Mouse (Mus musculus) cerebellum, postnatal 36 days (tissue): ENCODE data around the gene Plxdc2.

Experiments
- DNase-seq, 2 experiments: peaks; one replicate each; pipeline ENCODE4 v3.0.0; 2021 to 2022; ENCODE audit warnings: mixed read lengths in 2 of 2

The Plxdc2 gene

GRCm38 (mm10) chr2:16414340-16414976 lies 58.4 kb downstream of the Plxdc2 start:
- no peak for DNase-seq

DNA sequence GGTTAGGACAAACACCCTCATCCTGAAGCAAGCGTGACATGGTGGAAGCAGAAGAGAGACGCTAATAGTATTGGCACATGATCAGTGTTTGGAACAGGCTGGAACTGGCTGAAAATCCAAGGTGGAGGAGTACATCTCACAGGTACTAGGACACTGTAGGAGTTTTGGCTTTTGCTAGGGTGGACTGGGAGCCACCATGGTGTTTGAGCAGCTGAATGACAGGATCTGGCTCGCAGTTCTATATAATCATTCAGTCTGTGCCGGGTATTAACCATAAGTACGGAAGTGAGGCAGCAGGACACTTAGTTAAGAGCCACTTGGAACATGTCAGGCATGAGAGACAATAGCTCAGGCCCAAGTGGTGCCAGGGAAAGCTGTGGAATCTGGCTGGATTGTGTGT lies 82.9 kb downstream of the Plxdc2 start:
- DNase-seq = peak; percentile 16 to 27

DNA sequence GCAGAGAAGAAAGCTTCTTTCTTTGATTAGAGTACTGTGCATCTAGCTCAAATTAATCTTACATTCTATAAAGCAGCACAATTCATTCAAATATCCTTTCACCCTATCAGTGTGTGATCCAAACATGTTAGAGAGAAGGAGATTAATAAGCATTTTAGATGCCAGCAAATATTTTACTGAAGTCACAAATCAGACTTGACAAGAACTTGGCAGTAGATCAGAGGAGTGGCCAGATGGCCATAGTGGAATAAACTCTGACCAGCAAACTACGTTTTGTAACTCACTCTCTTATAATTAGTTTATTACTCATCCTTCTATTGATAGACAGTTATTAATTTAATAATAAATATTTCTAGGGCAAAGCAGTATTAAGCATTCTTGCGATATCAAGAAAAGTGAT lies 86.5 kb downstream of the Plxdc2 start:
- peak in 1 of 2 experiments; percentile 11 for DNase-seq

DNA sequence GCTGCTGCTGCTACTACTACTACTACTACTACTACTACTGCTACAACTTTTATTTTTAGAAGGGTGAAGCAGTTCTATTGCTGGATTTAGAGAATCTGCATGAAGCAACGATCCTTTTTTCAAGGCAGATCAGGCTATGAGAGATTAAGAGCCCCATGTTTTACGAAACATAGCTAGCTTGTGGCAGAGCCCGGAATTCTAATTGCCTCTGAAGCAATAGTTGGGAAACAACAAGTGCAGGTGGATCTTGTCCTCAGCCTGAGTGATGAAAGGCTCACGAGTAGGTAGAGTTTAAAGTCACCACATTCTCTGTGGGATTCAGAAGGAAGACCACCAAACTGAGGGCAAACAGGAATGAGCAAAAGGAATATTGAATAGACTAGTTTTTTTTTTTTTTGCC lies 91.8 kb downstream of the Plxdc2 start:
- no peak for DNase-seq

- DNase-seq = no peak
Observed at GRCm38 (mm10) chr2:16450838-16451665, 94.9 kb downstream of the Plxdc2 start.

GRCm38 (mm10) chr2:16451666-16452009 lies 95.5 kb downstream of the Plxdc2 start:
- no peak for DNase-seq

DNA sequence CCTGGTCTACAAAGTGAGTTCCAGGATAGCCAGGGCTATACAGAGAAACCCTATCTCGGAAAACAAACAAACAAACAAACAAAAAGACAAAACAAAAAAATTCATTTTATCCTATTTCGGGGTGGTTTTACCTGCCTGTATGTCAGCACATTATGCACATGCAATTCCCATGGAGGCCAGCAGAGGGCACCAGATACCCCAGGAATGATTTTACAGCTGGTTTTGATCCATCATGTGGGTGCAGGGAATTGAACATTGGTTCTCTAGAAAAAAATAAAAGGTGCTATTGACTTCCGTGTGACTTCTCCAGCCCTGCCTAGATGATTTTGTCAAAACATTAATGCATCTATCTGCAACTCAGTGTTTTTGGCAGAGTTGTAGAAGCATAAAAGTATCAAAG lies 96.0 kb downstream of the Plxdc2 start:
- DNase-seq = no peak

DNA sequence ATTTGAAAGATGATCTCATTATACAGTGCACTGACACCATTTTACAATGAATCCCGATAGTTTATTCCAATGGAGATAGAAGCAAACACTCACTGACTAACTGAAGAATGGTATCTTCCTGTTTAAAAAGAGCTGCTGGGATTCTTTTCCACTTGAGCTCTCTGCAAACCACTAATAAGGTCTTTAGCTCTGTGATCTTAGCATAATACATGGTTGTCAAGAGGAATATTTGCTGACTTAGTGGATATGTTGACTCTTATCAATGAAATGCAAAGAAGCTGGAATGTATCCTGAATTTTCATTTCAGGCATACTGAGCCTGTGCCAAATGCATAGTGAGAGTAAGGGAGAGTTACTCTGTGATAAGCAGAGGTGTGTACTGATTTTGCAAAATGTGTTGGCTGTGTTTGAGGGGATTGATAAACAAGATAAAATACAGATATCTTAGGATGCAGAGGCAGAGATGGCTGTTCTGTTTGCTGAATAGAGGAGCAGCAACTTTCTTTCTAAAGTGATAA lies 100.2 kb downstream of the Plxdc2 start:
- DNase-seq = no peak

DNA sequence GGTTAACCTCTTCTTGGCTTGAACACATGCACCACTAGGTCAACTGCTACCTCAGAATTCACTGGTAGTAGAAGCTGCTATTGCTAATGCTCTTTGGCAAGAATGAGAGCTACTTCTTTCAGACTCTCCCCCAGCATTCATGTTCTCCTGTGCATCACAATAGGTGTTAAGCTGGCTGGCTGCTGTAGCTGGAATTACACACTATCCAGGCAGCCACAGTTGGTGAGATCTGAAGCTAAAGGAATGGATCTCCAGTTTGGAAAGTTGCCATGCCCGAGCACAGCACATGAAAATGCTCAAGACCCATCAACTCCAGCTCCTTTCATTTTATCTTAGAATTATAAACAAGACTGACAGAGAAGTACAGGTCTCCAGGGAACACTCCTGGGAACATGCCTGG lies 103.4 kb downstream of the Plxdc2 start:
- DNase-seq = no peak

GRCm38 (mm10) chr2:16470099-16470498 lies 114.0 kb downstream of the Plxdc2 start:
- no peak for DNase-seq

DNA sequence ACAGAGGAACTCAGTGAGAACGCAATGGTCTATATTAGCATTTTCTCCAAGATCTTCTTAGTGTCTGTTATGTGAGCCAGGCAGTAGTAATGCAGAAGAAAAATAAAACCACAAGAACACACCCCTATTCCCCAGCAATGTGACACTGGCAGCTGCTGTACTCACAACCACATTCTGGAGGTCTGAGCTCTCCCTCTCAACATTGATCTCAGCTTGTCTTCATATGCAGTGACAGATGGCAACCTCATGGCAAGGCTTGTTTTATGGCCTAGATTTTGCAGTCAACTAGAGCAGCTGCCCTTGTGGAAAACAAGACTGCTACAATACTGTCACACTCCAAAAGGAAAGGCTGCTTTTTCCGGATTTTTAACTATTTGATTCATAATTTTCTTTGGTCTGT lies 127.8 kb downstream of the Plxdc2 start:
- peak; percentile 56 to 59 for DNase-seq

GRCm38 (mm10) chr2:16485970-16486369 lies 129.9 kb downstream of the Plxdc2 start:
- no peak for DNase-seq

DNA sequence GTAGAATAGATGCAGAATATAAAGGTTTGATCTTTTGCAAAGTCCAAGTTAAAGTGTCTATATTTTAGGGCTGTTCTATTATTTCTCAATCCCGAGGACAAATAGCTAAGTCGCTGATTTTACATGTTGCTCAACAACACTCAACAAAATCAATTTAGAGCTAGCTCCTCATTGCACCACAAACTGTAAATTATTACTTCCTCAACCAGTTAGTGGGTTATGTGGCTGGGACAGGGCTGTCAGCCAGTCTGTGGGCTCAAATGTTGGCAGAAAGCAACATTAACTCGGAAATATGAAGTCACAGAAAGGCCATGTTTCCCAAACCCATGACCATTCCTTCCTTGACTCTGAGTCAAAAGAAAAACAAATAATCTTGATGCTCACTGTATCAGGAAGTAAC lies 135.1 kb downstream of the Plxdc2 start:
- DNase-seq = no peak

- DNase-seq = no peak
Observed at GRCm38 (mm10) chr2:16502843-16503242, 146.7 kb downstream of the Plxdc2 start.

DNA sequence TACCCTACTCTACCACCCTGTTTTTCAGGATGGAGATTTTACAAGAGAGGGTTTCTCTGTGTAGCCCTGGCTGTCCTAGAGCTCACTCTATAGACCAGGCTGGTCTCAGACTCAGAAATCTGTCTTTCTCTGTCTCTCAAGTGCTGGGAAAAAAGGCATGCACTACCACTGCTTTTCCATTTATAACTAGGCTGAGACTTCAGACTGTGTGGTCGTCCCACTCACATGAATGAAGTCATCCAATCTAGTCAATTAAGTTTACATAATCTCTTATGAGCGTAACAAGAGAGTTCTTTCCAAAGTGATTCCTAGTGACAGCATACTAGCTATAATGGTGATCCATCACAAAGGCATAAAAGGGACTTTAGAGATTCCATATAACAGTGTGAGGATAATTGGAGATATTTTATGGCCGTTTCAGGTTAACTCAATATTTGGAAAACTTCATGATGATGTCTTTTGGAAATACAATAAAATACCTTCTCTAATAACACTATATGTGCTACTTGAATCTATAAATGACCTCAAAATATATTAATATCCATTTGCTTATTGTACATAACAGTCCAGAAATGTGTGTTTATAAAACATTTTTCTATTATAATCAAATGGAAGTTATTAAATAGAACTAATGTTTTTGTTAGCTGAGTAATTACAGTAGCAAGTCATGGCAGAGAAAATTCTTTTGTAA lies 151.6 kb downstream of the Plxdc2 start:
- no peak for DNase-seq

- no peak for DNase-seq
Observed at GRCm38 (mm10) chr2:16518148-16518547, 162.0 kb downstream of the Plxdc2 start.

GRCm38 (mm10) chr2:16523427-16523826 lies 167.3 kb downstream of the Plxdc2 start:
- no peak for DNase-seq

DNA sequence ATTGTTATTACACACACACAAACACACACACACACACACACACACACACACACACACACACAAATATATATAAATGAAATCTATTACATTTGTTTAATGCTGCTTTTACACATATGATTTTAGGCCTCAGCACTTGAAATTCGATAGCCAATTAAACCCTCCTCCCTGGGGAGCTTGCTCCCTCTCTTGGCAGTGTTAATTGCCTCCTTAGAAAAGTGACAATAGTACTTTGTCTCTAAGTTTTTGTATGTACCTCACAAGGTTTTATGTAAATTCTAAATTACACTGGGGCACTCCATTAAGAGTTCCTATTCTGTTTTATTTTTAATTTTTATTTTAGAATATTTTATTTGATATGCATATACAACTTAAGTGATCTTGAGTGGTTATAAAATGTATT lies 176.1 kb downstream of the Plxdc2 start:
- DNase-seq = no peak

DNA sequence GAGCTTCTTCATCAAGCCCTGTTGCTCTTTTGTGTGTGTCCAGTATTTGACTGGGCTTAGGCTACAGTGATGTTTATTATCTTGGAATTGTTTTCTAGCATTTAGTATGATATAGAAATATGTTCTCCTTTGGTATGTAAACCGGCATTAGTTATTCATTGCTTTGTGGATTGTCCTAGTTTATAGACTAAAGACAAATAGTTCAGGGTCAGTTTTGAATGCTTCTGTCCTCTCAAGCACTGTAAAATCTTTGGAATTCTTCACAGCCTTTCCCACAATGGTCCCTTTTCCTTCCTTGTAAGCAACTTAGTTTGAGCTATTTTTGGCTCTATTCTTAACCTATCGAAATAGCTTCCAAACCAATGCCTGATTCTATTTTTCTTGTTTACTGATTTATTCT lies 178.5 kb downstream of the Plxdc2 start:
- DNase-seq = no peak

DNA sequence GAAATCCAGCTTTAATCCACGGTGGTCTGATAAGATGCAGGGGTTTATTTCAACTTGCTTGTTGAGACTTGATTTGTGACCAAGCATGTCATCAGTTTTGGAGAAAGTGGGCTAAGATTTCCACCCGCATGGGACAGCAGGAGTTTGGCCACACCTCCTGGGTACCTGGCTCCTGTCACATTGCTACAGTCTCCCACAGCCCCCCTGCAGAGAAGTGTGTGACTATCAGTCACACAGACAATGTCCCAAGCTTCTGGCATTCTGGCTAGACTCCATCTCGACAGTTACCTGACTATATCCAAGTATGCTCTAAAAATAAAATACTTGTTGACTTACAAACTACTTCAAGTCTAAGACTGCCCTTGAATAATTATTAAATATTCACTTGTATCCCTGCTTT lies 185.1 kb downstream of the Plxdc2 start:
- DNase-seq = peak; percentile 43

DNA sequence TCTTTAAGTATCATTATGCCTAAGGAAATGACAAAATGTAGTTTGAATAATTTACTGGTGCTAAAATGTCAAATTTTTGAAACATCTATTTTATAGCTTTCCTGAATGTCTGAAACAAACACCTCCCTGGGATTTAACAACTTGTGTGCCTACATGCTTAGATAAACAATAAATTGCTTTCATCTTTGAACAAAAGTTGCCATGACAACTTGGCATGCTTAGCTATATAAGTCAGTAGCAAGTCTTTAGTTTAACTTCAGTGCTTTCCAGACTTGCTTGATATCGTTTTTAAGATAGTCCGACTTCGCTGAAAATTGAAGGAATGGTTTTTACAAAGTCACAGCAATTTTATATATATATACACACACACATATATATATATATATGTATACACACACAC lies 189.1 kb downstream of the Plxdc2 start:
- DNase-seq = no peak

DNA sequence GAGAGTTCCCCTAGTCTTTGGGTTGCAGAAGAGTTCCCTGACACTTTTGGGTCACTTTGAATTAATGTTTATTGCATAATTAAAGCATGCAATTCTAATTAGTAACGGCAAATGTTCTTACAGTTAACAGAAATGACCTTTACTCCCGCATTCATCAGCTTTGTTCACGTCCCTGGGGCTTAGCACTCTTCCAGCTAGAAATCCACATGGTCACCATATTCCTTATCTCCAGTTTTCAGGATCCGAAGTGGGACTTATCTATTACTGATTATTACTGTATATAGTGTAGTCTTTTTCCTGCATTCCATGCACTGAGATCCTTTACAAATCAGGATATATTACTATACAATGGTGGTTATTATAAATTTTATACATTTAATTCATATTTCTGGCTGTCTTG lies 203.2 kb downstream of the Plxdc2 start:
- no peak for DNase-seq

GRCm38 (mm10) chr2:16568263-16568662 lies 212.2 kb downstream of the Plxdc2 start:
- no peak for DNase-seq
